Mouse (Mus musculus) adrenal gland (tissue): ENCODE measurements at regions not wholly inside any gene's neighbourhood (a gene's known extent, or its start where the extent isn't known, plus 50 kb on each side); places are given as distances from the start of the nearest gene placed in this dataset.

Experiments
- intact Hi-C: fragments of 180-260 bp; cut with DNase I; formaldehyde crosslinking; loops from one replicate; pipeline ENCODE4 v1.15.1; 2025

DNA sequence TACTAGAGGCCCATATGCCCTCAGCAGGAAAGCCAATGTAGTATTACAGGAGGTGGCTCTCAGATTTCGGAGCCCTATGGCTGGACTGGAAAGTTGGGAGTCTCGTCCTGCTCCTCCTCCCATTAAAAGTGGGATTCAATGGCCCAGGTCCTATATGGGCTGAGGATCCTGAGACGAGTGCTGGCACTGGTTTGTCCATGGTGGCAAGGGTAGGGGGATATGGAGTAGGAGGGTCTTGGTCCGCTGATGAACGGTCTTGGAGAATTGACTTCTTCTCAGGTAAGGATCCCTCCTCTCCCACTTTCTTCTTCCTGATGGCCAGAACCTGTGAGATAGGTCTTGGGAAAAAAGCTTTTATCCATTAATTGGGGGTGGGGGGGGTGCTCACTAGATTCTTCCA lies 522.2 kb upstream of the Slc5a7 start:
- intact Hi-C loops: no loop called here

DNA sequence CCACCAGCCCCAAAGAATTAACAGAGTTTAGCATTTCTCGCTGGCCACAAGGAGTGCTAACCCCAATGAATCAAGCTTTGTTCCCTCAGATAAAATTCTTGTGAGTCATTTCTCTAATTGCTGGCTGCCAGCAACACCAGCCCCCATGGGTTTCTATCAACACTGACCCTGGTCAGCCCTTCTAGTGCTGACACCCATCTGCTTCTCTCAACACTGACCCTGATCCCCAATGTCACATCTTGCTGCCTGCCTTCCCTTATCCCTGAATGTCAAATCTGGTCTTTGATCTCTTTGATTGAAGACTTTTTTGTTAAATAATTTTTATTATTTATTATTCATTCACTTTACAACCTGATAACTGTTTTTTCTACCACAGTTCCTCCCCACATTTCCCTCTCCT lies 554.8 kb upstream of the Slc5a7 start:
- intact Hi-C loops: loop anchor here (10.0 kb wide), 1 partner anchor 271 kb away; no protein-coding TSS in a partner anchor

DNA sequence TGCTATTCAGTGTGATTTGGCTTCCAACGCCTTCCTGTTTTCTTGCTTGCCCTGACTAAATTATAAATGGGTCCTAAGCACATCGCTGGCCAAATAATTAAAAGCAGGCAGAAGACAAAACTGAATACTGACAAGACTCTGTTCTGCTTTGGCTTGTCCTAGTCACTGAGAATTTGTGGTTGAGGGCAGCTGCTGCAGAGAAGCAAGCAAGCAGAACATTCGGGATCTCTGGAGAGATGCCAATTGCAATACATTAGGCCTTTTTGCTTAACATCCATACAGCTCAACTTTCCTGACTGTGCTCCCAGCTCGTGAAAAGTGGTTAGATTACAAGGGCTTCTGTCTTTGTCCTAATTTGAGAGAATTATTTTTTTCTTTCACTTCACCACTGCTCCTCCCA lies 549.0 kb upstream of the St6gal2 start:
- intact Hi-C loops: no loop called here

- intact Hi-C loops: no loop called here
Measured at GRCm38 (mm10) chr17:54929181-54929715, 515.9 kb upstream of the St6gal2 start.

- intact Hi-C loops: no loop called here
Measured at GRCm38 (mm10) chr17:54943380-54944047, 501.7 kb upstream of the St6gal2 start.

GRCm38 (mm10) chr17:54944288-54944931 lies 500.8 kb upstream of the St6gal2 start:
- intact Hi-C loops: no loop called here
